ENCODE assay signal across 20 mouse cellular contexts in the genomic region with DNA sequence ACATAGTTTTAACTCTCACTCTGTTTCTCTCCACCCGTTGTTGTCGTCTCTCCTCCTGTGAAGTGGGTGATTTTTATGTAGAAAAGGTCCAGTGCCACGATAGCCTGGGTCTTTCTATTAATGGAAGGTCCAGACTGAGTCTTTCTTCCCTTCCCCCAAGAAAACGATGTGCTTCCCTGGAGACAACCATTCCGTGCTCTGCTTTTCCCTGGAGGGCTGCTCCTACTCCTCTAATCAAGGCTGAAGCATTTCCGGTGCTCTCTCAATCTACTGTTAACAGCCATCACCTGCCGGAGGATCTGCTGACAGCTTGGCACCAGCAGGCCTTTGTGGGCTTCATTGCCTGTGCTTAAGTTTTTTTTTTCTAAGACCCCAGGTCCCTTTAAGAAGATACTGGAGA.
A peak's percentile ranks its signal among the peaks of the same experiment; 100 is the strongest.
DNase-seq lines count a peak whose midpoint lies in the region; ATAC-seq and TF ChIP-seq lines count a peak whose summit lies in the region.
"Had no signal": no experiment of that assay in that cellular context is flagged by ENCODE, and none has a peak within 500 bp of the region (broad histone marks: within the 10 kb centered on the region; RNA-seq: fewer than 3 reads in every experiment).

No protein-coding gene starts in this region.

- intact Hi-C loops in heart, adult 2 months (cut with DNase I) = no loop called here

- 0 out of 2 replicates have a peak, but pooled peaks cover 3% of the 10 kb centered on the region for H3K79me2 ChIP-seq in heart, adult 2 months (replicated peaks; ENCODE audit: control insufficient read depth, insufficient read depth, low read length)

- ATAC-seq in heart, embryonic 13.5 days (ENCODE audit: extremely low read depth, insufficient number of reproducible peaks, low FRiP score, low TSS enrichment) = no peak
- no peak for ATAC-seq in kidney, embryonic 15.5 days (replicated peaks; ENCODE audit: low FRiP score)
- ATAC-seq in lung, embryonic 16.5 days (ENCODE audit: low read depth) = no peak
- no peak for ATAC-seq in inflammation-experienced regulatory T-cells, adult 6 months
- ATAC-seq: midbrain, embryonic 13.5 days had no signal

- WGBS in heart, embryonic 13.5 days = 17% methylated on average over 7 of the region's 7 CpGs
- WGBS in heart, adult 2 months = 42% methylated on average over 7 of the region's 7 CpGs
- 55% methylated on average over 7 of the region's 7 CpGs for WGBS in kidney, embryonic 15.5 days
- WGBS in lung, embryonic 16.5 days = 65% methylated on average over 7 of the region's 7 CpGs

- H3K4me2 ChIP-seq in heart, embryonic 13.5 days = peak overlapping the region; percentile 47
- no peak overlapping the region for H3K4me2 ChIP-seq in kidney, embryonic 15.5 days
- no peak overlapping the region for H3K4me2 ChIP-seq in lung, embryonic 16.5 days (ENCODE audit: low read depth, low read length)
- H3K4me2 ChIP-seq: embryonic facial prominence, embryonic 12.5 days; limb, embryonic 15.5 days; midbrain, embryonic 13.5 days had no signal

- TF ChIP-seq POLR2A in heart, adult 2 months (IDR thresholded peaks at IDR 0.05; ENCODE audit: insufficient read depth, low read depth, low read length) = no peak

- DNase-seq in heart, adult 2 months = no peak
- no peak for DNase-seq in kidney, postnatal 10 days
- DNase-seq in lung, postnatal 14 days = no peak
- DNase-seq: adrenal gland, postnatal 10 days; cerebellum, adult 2 months; cerebellum, postnatal 25 days; gastrocnemius, postnatal 36 days; left cerebral cortex, postnatal 4 days; lung, postnatal 10 days; thymus, adult 18-20 months; thymus, postnatal 36 days had no signal

- peak overlapping the region; percentile 71 for H3K27ac ChIP-seq in heart, embryonic 13.5 days (replicated peaks)
- no peak overlapping the region for H3K27ac ChIP-seq in heart, adult 2 months
- H3K27ac ChIP-seq in kidney, embryonic 15.5 days = peak overlapping the region; percentile 79; the same call in 1 of the 2 replicates
- H3K27ac ChIP-seq in lung, embryonic 16.5 days (ENCODE audit: low read length) = peak overlapping the region; percentile 32; the same call in 1 of the 2 replicates
- H3K27ac ChIP-seq: embryonic facial prominence, embryonic 12.5 days; limb, embryonic 15.5 days; liver, embryonic 14.5 days; midbrain, embryonic 13.5 days had no signal

- TF ChIP-seq CTCF in heart, adult 2 months (IDR thresholded peaks at IDR 0.05) = no peak

- no peak for TF ChIP-seq EP300 in heart, adult 2 months (IDR thresholded peaks at IDR 0.05; ENCODE audit: insufficient read depth, low read depth, low read length)

- H3K27me3 ChIP-seq in heart, embryonic 13.5 days (replicated peaks) = no peaks in the 10 kb centered on the region
- no peaks in the 10 kb centered on the region for H3K27me3 ChIP-seq in heart, adult 2 months (ENCODE audit: control insufficient read depth, insufficient read depth, low read length)
- H3K27me3 ChIP-seq in kidney, embryonic 15.5 days = no peaks in the 10 kb centered on the region
- no peaks in the 10 kb centered on the region for H3K27me3 ChIP-seq in lung, embryonic 16.5 days (ENCODE audit: control insufficient read depth, insufficient read depth, low read depth, low read length)
- H3K27me3 ChIP-seq: embryonic facial prominence, embryonic 12.5 days; limb, embryonic 15.5 days; midbrain, embryonic 13.5 days had no signal

- H3K36me3 ChIP-seq in heart, embryonic 13.5 days = no peaks in the 10 kb centered on the region
- H3K36me3 ChIP-seq in heart, adult 2 months (ENCODE audit: control insufficient read depth, insufficient read depth, low read length) = peaks cover 21% of the 10 kb centered on the region
- no peaks in the 10 kb centered on the region for H3K36me3 ChIP-seq in kidney, embryonic 15.5 days
- no peaks in the 10 kb centered on the region for H3K36me3 ChIP-seq in lung, embryonic 16.5 days (ENCODE audit: control insufficient read depth, insufficient read depth, low read length)
- H3K36me3 ChIP-seq: embryonic facial prominence, embryonic 12.5 days; hindbrain, embryonic 10.5 days; limb, embryonic 15.5 days; midbrain, embryonic 13.5 days had no signal

- H3K4me3 ChIP-seq in heart, embryonic 13.5 days = no peak overlapping the region
- no peak overlapping the region for H3K4me3 ChIP-seq in heart, adult 2 months
- H3K4me3 ChIP-seq in kidney, embryonic 15.5 days (replicated peaks) = no peak overlapping the region
- no peak overlapping the region for H3K4me3 ChIP-seq in lung, embryonic 16.5 days (ENCODE audit: low read length)
- H3K4me3 ChIP-seq: embryonic facial prominence, embryonic 12.5 days; hindbrain, embryonic 10.5 days; limb, embryonic 15.5 days; midbrain, embryonic 13.5 days had no signal

- H3K9me3 ChIP-seq in heart, embryonic 13.5 days = no peaks in the 10 kb centered on the region
- H3K9me3 ChIP-seq in kidney, embryonic 15.5 days (replicated peaks) = no peaks in the 10 kb centered on the region
- no peaks in the 10 kb centered on the region for H3K9me3 ChIP-seq in lung, embryonic 16.5 days (ENCODE audit: control insufficient read depth, low read length)
- H3K9me3 ChIP-seq: embryonic facial prominence, embryonic 12.5 days; hindbrain, embryonic 10.5 days; limb, embryonic 15.5 days; midbrain, embryonic 13.5 days had no signal

- peak overlapping the region; percentile 40; the same call in 1 of the 2 replicates for H3K9ac ChIP-seq in heart, embryonic 13.5 days
- no peak overlapping the region for H3K9ac ChIP-seq in heart, adult 2 months (ENCODE audit: low read depth, low read length)
- H3K9ac ChIP-seq in kidney, embryonic 15.5 days = no peak overlapping the region
- H3K9ac ChIP-seq in lung, embryonic 16.5 days (ENCODE audit: low read length) = no peak overlapping the region
- H3K9ac ChIP-seq: embryonic facial prominence, embryonic 12.5 days; limb, embryonic 15.5 days; liver, embryonic 14.5 days; midbrain, embryonic 13.5 days had no signal

- H3K4me1 ChIP-seq in heart, embryonic 13.5 days = peaks cover 51% of the 10 kb centered on the region
- H3K4me1 ChIP-seq in heart, adult 2 months (ENCODE audit: control insufficient read depth, insufficient read depth, low read length) = peaks cover 20% of the 10 kb centered on the region
- H3K4me1 ChIP-seq in kidney, embryonic 15.5 days = peaks cover 33% of the 10 kb centered on the region
- H3K4me1 ChIP-seq in lung, embryonic 16.5 days (replicated peaks; ENCODE audit: control insufficient read depth, insufficient read depth, low read length) = peaks cover 9% of the 10 kb centered on the region; the same call in 1 of the 2 replicates
- H3K4me1 ChIP-seq: embryonic facial prominence, embryonic 12.5 days; limb, embryonic 15.5 days had no signal
